Mouse (Mus musculus) heart, adult 2 months (tissue): ENCODE results near the gene Gm10964. TPM values are rescaled to one million over a fixed set of nuclear protein-coding genes. Genes with fewer than 3 reads are reported as not detected.

Experiments used
- DNase-seq, 2 experiments: peaks; one replicate each; pipeline ENCODE4 v3.0.0; 2021
- H3K27ac ChIP-seq: fragments of 200-600 bp; 2 replicates; pipeline ENCODE4 v1.8.1; 2022
- H3K27me3 ChIP-seq: fragments of 200-500 bp; 2 replicates; pipeline ENCODE4 v1.6.1; 2012; ENCODE audit warnings: mild to moderate bottlenecking, low read length, inconsistent platforms, mixed read lengths; ENCODE audit not compliant: control insufficient read depth, insufficient read depth
- H3K36me3 ChIP-seq: fragments of 200-500 bp; 2 replicates; pipeline ENCODE4 v1.6.1; 2012; ENCODE audit warnings: low read length, inconsistent platforms; ENCODE audit not compliant: control insufficient read depth, insufficient read depth
- H3K4me1 ChIP-seq: fragments of 200-500 bp; 2 replicates; pipeline ENCODE4 v1.6.1; 2011; ENCODE audit warnings: low read length; ENCODE audit not compliant: control insufficient read depth, insufficient read depth
- H3K4me3 ChIP-seq: fragments of 200-600 bp; 2 replicates; pipeline ENCODE4 v1.8.1; 2022
- H3K79me2 ChIP-seq: fragments of 200-500 bp; replicated peaks from 2 replicates; pipeline ENCODE4 v1.6.1; 2012; ENCODE audit warnings: mild to moderate bottlenecking, inconsistent platforms, low read length, moderate library complexity, mixed read lengths; ENCODE audit not compliant: control insufficient read depth, insufficient read depth
- H3K9ac ChIP-seq: fragments of 200-500 bp; 2 replicates; pipeline ENCODE4 v1.6.1; 2012; ENCODE audit warnings: low read depth, mild to moderate bottlenecking, control low read depth, inconsistent platforms, low read length, mixed read lengths
- CTCF ChIP-seq: fragments of 200-600 bp; IDR thresholded peaks from 2 replicates; pipeline ENCODE4 v1.8.1; 2022; ENCODE audit warnings: antibody characterized with exemption, mild to moderate bottlenecking, moderate library complexity
- EP300 ChIP-seq: fragments of 200-500 bp; IDR thresholded peaks from 2 replicates; pipeline ENCODE4 v1.6.1; 2011; ENCODE audit warnings: low read depth, low read length, control low read depth; ENCODE audit not compliant: insufficient read depth
- POLR2A ChIP-seq: fragments of 200-500 bp; IDR thresholded peaks from 2 replicates; pipeline ENCODE4 v1.6.1; 2011; ENCODE audit warnings: mild to moderate bottlenecking, low read depth, low read length, control low read depth; ENCODE audit not compliant: insufficient read depth
- WGBS: fragments of 180-500 bp; shearing (Covaris S2); methylation state at CpG from one replicate; pipeline ENCODE4 v1.1.7; 2018; 5-methylcytosine and 5-hydroxymethylcytosine counted together
- intact Hi-C: fragments of 180-260 bp; cut with DNase I; formaldehyde crosslinking; loops from one replicate; pipeline ENCODE4 v1.15.1; 2025
- polyA plus RNA-seq: library from polyadenylated mRNA; depleted of rRNA; stranded (reverse); fragments of >200 nt; gene quantifications from 2 replicates; pipeline ENCODE4 v1.2.3, GENCODE M21; 2012; rRNA removed
- total RNA-seq, 2 experiments: library from RNA; stranded (reverse); gene quantifications; 2 replicates each; pipeline ENCODE4 v1.2.3; 2021

Gm10964 gene
- total and polyA plus RNA-seq, 3 experiments = not detected

- no peak for DNase-seq
Measured at GRCm38 (mm10) chr3:103792566-103792965, 53.4 kb downstream of the Gm10964 start.

More at GRCm38 (mm10) chr3:103792566-103792965, 53.4 kb downstream of the Gm10964 start:
- intact Hi-C loops = no loop called here
- Histone ChIP-seq H3K27me3 (no peaks in the 10 kb centered on the region), H3K4me1 (peaks cover 17% of the 10 kb centered on the region), H3K9ac (no peak overlapping the region), H3K4me3 (no peak overlapping the region), H3K27ac (peak overlapping the region; percentile 97), H3K79me2 (no peaks in the 10 kb centered on the region; the same call in 1 of the 2 replicates), H3K36me3 (peaks cover 15% of the 10 kb centered on the region)
- TF ChIP-seq CTCF = no peak
- TF ChIP-seq POLR2A = no peak
- 0 out of 2 replicates have a peak, but pooled peaks have one; percentile 12 for TF ChIP-seq EP300
- 35% methylated on average over 1 of the region's 1 CpGs for WGBS

Other genes starting within 250 kb of the Gm10964 start
- under 1 TPM in 1 of 2 experiments, not detected in 1; 0.05 TPM for gene Syt6, start 164.1 kb upstream of the Gm10964 start, total RNA-seq
- not detected in 2 replicates for gene Syt6, start 164.1 kb upstream of the Gm10964 start, polyA plus RNA-seq
- 1 to 10 TPM in 1 of 2 experiments, not detected in 1; 1.9 TPM for gene Atg4a-ps, start 93.3 kb upstream of the Gm10964 start, total RNA-seq
- gene Atg4a-ps, start 93.3 kb upstream of the Gm10964 start, polyA plus RNA-seq = 0.12 TPM in 1 of 2 replicates, not detected in the other
- gene Olfml3, start 1.4 kb upstream of the Gm10964 start, total RNA-seq = 1 to 10 TPM; 5.7 to 6.0 TPM
- gene Olfml3, start 1.4 kb upstream of the Gm10964 start, polyA plus RNA-seq = 11.7 and 12.8 TPM in 2 replicates
- 100 to 1,000 TPM in 1 of 2 experiments, 10 to 100 TPM in 1; 98.1 to 109 TPM for gene Hipk1, start 52.2 kb downstream of the Gm10964 start, total RNA-seq
- 50.8 and 61.5 TPM in 2 replicates for gene Hipk1, start 52.2 kb downstream of the Gm10964 start, polyA plus RNA-seq
- gene Dclre1b, start 70.1 kb downstream of the Gm10964 start, total RNA-seq = 10 to 100 TPM; 10.7 to 12.0 TPM
- 6.9 and 7.4 TPM in 2 replicates for gene Dclre1b, start 70.1 kb downstream of the Gm10964 start, polyA plus RNA-seq
- gene Ap4b1, start 70.2 kb downstream of the Gm10964 start, total RNA-seq = 10 to 100 TPM; 14.8 to 17.7 TPM
- 14.6 and 25.0 TPM in 2 replicates for gene Ap4b1, start 70.2 kb downstream of the Gm10964 start, polyA plus RNA-seq
- gene Gm43064, start 70.2 kb downstream of the Gm10964 start, total RNA-seq = under 1 TPM in 1 of 2 experiments, not detected in 1; 0.10 TPM
- gene Gm43064, start 70.2 kb downstream of the Gm10964 start, polyA plus RNA-seq = not detected in 2 replicates
- not detected for gene Bcl2l15, start 93.2 kb downstream of the Gm10964 start, total RNA-seq
- gene Bcl2l15, start 93.2 kb downstream of the Gm10964 start, polyA plus RNA-seq = not detected in 2 replicates
- gene Ptpn22, start 120.4 kb downstream of the Gm10964 start, total RNA-seq = 1 to 10 TPM in 1 of 2 experiments, under 1 TPM in 1; 0.68 to 1.0 TPM
- gene Ptpn22, start 120.4 kb downstream of the Gm10964 start, polyA plus RNA-seq = 1.2 and 1.8 TPM in 2 replicates
- gene Rsbn1, start 174.8 kb downstream of the Gm10964 start, total RNA-seq = 1 to 10 TPM; 7.9 to 8.2 TPM
- gene Rsbn1, start 174.8 kb downstream of the Gm10964 start, polyA plus RNA-seq = 1.6 and 3.2 TPM in 2 replicates
- 1 to 10 TPM; 6.8 to 8.0 TPM for gene Phtf1, start 228.7 kb downstream of the Gm10964 start, total RNA-seq
- 1.9 and 4.5 TPM in 2 replicates for gene Phtf1, start 228.7 kb downstream of the Gm10964 start, polyA plus RNA-seq